Mouse (Mus musculus): Measurements from ENCODE around the gene Aplf. TPM values are rescaled to one million over a fixed set of nuclear protein-coding genes. Genes with fewer than 3 reads are reported as not detected.

Gene Aplf
- total and polyA plus RNA-seq, 2 experiments from 2014 or later = 2.0 to 2.7 TPM

- no peak overlapping the region for H3K9ac ChIP-seq (replicated peaks; ENCODE audit: low read depth, low read length)
- TF ChIP-seq CTCF (IDR thresholded peaks at IDR 0.05; ENCODE audit: low read depth) = no peak
- no peak for TF ChIP-seq EP300 (IDR thresholded peaks at IDR 0.05; ENCODE audit: low read depth)
- no peak overlapping the region for H3K4me3 ChIP-seq (ENCODE audit: low read depth, low read length)
- ATAC-seq (ENCODE audit: insufficient read depth, low read depth) (no peak), DNase-seq (ENCODE audit: low spot score) (no peak)
- H3K9me3 ChIP-seq (replicated peaks; ENCODE audit: control insufficient read depth, low read length) = 0 out of 2 replicates have a peak, but pooled peaks cover 4% of the 10 kb centered on the region
- H3K4me2 ChIP-seq (ENCODE audit: low read depth, low read length) = no peak overlapping the region
- H3K36me3 ChIP-seq (replicated peaks; ENCODE audit: control insufficient read depth, insufficient read depth, low read length) = no peaks in the 10 kb centered on the region
- no peak overlapping the region for H3K27ac ChIP-seq (ENCODE audit: low read depth)
- H3K4me1 ChIP-seq (ENCODE audit: control insufficient read depth, insufficient read depth) = no peaks in the 10 kb centered on the region
- 72% methylated on average over 3 of the region's 3 CpGs for whole genome bisulfite sequencing
- H3K27me3 ChIP-seq (ENCODE audit: control insufficient read depth, insufficient read depth, low read length) = no peaks in the 10 kb centered on the region
These were observed 24.0 kb upstream of the Aplf start for GRCm38 (mm10) chr6:87695947-87696346.

- Histone ChIP-seq H3K27me3 (ENCODE audit: control insufficient read depth, insufficient read depth, low read length) (no peaks in the 10 kb centered on the region), H3K4me2 (ENCODE audit: low read depth, low read length) (no peak overlapping the region), H3K4me3 (ENCODE audit: low read depth, low read length) (no peak overlapping the region), H3K36me3 (replicated peaks; ENCODE audit: control insufficient read depth, insufficient read depth, low read length) (no peaks in the 10 kb centered on the region), H3K9me3 (replicated peaks; ENCODE audit: control insufficient read depth, low read length) (no peaks in the 10 kb centered on the region), H3K4me1 (ENCODE audit: control insufficient read depth, insufficient read depth) (no peaks in the 10 kb centered on the region), H3K27ac (ENCODE audit: low read depth) (no peak overlapping the region), H3K9ac (replicated peaks; ENCODE audit: low read depth, low read length) (no peak overlapping the region)
- TF ChIP-seq CTCF (IDR thresholded peaks at IDR 0.05; ENCODE audit: low read depth) (no peak), EP300 (IDR thresholded peaks at IDR 0.05; ENCODE audit: low read depth) (no peak)
- DNase-seq (ENCODE audit: low spot score) (no peak), ATAC-seq (ENCODE audit: insufficient read depth, low read depth) (no peak)
- WGBS = 74% methylated on average over 3 of the region's 3 CpGs
These were observed 8.4 kb upstream of the Aplf start for GRCm38 (mm10) chr6:87680418-87680817.

- ATAC-seq (ENCODE audit: insufficient read depth, low read depth) = no peak
- peaks cover 6% of the 10 kb centered on the region for H3K4me1 ChIP-seq (ENCODE audit: control insufficient read depth, insufficient read depth)
- WGBS = 46% methylated on average over 4 of the region's 4 CpGs
- 0 out of 2 replicates have a peak overlapping the region, but pooled peaks have one; percentile 87 for H3K4me3 ChIP-seq (ENCODE audit: low read depth, low read length)
- H3K4me2 ChIP-seq (ENCODE audit: low read depth, low read length) = peak overlapping the region; percentile 48
- H3K27me3 ChIP-seq (ENCODE audit: control insufficient read depth, insufficient read depth, low read length) = no peaks in the 10 kb centered on the region
- 0 out of 2 replicates have a peak overlapping the region, but pooled peaks have one; percentile 23 for H3K9ac ChIP-seq (replicated peaks; ENCODE audit: low read depth, low read length)
- no peak for DNase-seq (ENCODE audit: low spot score)
- H3K36me3 ChIP-seq (replicated peaks; ENCODE audit: control insufficient read depth, insufficient read depth, low read length) = no peaks in the 10 kb centered on the region
- TF ChIP-seq CTCF (IDR thresholded peaks at IDR 0.05; ENCODE audit: low read depth) (no peak), EP300 (IDR thresholded peaks at IDR 0.05; ENCODE audit: low read depth) (no peak)
- no peaks in the 10 kb centered on the region for H3K9me3 ChIP-seq (replicated peaks; ENCODE audit: control insufficient read depth, low read length)
- peak overlapping the region; percentile 49; the same call in 1 of the 2 replicates for H3K27ac ChIP-seq (ENCODE audit: low read depth)
These were observed 668 bp upstream of the Aplf start for GRCm38 (mm10) chr6:87672661-87673060.

- Histone ChIP-seq H3K9me3 (replicated peaks; ENCODE audit: control insufficient read depth, low read length) (no peaks in the 10 kb centered on the region), H3K4me3 (ENCODE audit: low read depth, low read length) (peak overlapping the region; percentile 87), H3K4me1 (ENCODE audit: control insufficient read depth, insufficient read depth) (peaks cover 6% of the 10 kb centered on the region), H3K36me3 (replicated peaks; ENCODE audit: control insufficient read depth, insufficient read depth, low read length) (no peaks in the 10 kb centered on the region), H3K4me2 (ENCODE audit: low read depth, low read length) (peak overlapping the region; percentile 95), H3K27ac (ENCODE audit: low read depth) (peak overlapping the region; percentile 15; the same call in 1 of the 2 replicates), H3K9ac (replicated peaks; ENCODE audit: low read depth, low read length) (peak overlapping the region; percentile 68), H3K27me3 (ENCODE audit: control insufficient read depth, insufficient read depth, low read length) (no peaks in the 10 kb centered on the region)
- DNase-seq (ENCODE audit: low spot score) (no peak), ATAC-seq (ENCODE audit: insufficient read depth, low read depth) (no peak)
- 4% methylated on average over 8 of the region's 8 CpGs for WGBS
- TF ChIP-seq CTCF (IDR thresholded peaks at IDR 0.05; ENCODE audit: low read depth) (no peak), EP300 (IDR thresholded peaks at IDR 0.05; ENCODE audit: low read depth) (no peak)
These were observed 640 bp downstream of the Aplf start for GRCm38 (mm10) chr6:87671353-87671752.

- TF ChIP-seq EP300 (IDR thresholded peaks at IDR 0.05; ENCODE audit: low read depth) (no peak), CTCF (IDR thresholded peaks at IDR 0.05; ENCODE audit: low read depth) (peak; percentile 55)
- Histone ChIP-seq H3K27ac (ENCODE audit: low read depth) (no peak overlapping the region), H3K27me3 (ENCODE audit: control insufficient read depth, insufficient read depth, low read length) (no peaks in the 10 kb centered on the region), H3K4me1 (ENCODE audit: control insufficient read depth, insufficient read depth) (peaks cover 6% of the 10 kb centered on the region), H3K4me2 (ENCODE audit: low read depth, low read length) (no peak overlapping the region), H3K4me3 (ENCODE audit: low read depth, low read length) (no peak overlapping the region), H3K36me3 (replicated peaks; ENCODE audit: control insufficient read depth, insufficient read depth, low read length) (no peaks in the 10 kb centered on the region), H3K9me3 (replicated peaks; ENCODE audit: control insufficient read depth, low read length) (no peaks in the 10 kb centered on the region), H3K9ac (replicated peaks; ENCODE audit: low read depth, low read length) (no peak overlapping the region)
- ATAC-seq (ENCODE audit: insufficient read depth, low read depth) (no peak), DNase-seq (ENCODE audit: low spot score) (peak; percentile 63)
- WGBS = 37% methylated on average over 7 of the region's 7 CpGs
These were observed 2.0 kb downstream of the Aplf start for GRCm38 (mm10) chr6:87669894-87670588.

All from heart, postnatal 0 days (tissue).